Mouse (Mus musculus) C2C12 (cell line): ENCODE results near the gene Cd244a. TPM values are rescaled to one million over a fixed set of nuclear protein-coding genes. Genes with fewer than 3 reads are reported as not detected.

Experiments used
- H3K27me3 ChIP-seq: one replicate; pipeline ENCODE4 v1.6.1; 2011; ENCODE audit not compliant: control insufficient read depth, insufficient read depth, insufficient read length
- H3K36me3 ChIP-seq: one replicate; pipeline ENCODE4 v1.6.1; 2011; ENCODE audit not compliant: control insufficient read depth, insufficient read depth
- H3K4me3 ChIP-seq: one replicate; pipeline ENCODE4 v1.5.1; 2011; ENCODE audit warnings: mild to moderate bottlenecking, control low read depth; ENCODE audit not compliant: poor library complexity, insufficient read depth, severe bottlenecking
- H3K79me2 ChIP-seq: one replicate; pipeline ENCODE4 v1.6.1; 2011; ENCODE audit not compliant: control insufficient read depth, insufficient read depth
- H3K79me3 ChIP-seq: one replicate; pipeline ENCODE4 v1.6.1; 2011; ENCODE audit warnings: low read depth, control low read depth
- H3ac ChIP-seq: one replicate; pipeline ENCODE3; 2011; ENCODE audit warnings: low read depth; ENCODE audit not compliant: control insufficient read depth, insufficient read length
- CEBPB ChIP-seq: IDR thresholded peaks from one replicate; pipeline ENCODE4 v1.6.1; 2011; ENCODE audit warnings: low read depth, mild to moderate bottlenecking, control low read depth, moderate library complexity
- CTCF ChIP-seq: IDR thresholded peaks from one replicate; pipeline ENCODE4 v1.5.1; 2011; ENCODE audit not compliant: control insufficient read depth, insufficient read depth, insufficient read length
- FOSL1 ChIP-seq: IDR thresholded peaks from one replicate; pipeline ENCODE4 v1.8.0; 2011; ENCODE audit warnings: mild to moderate bottlenecking, low read length; ENCODE audit not compliant: poor library complexity, insufficient read depth, severe bottlenecking
- MAX ChIP-seq: IDR thresholded peaks from one replicate; pipeline ENCODE4 v1.6.1; 2011; ENCODE audit warnings: mild to moderate bottlenecking, control low read depth
- MYOD1 ChIP-seq: IDR thresholded peaks from one replicate; pipeline ENCODE4 v1.6.1; 2011; ENCODE audit warnings: low read depth; ENCODE audit not compliant: control insufficient read depth, insufficient read length
- MYOG ChIP-seq: IDR thresholded peaks from one replicate; pipeline ENCODE4 v1.6.1; 2011; ENCODE audit not compliant: control insufficient read depth, insufficient read length; ENCODE audit errors: extremely low read depth
- USF1 ChIP-seq: IDR thresholded peaks from one replicate; pipeline ENCODE4 v1.6.1; 2011; ENCODE audit warnings: low read depth, mild to moderate bottlenecking, control low read depth, moderate library complexity
- microRNA-seq: library from miRNA; unstranded; fragments of <30 nt; microRNA quantifications from one replicate; pipeline ENCODE4, GENCODE M21; 2019; ENCODE audit warnings: borderline microRNAs expressed
- polyA plus RNA-seq: library from polyadenylated mRNA; unstranded; fragments of >200 nt; fragmentation: generic; extraction: Trizol; gene quantifications from one replicate; pipeline ENCODE4 v1.2.1, GENCODE M21; 2012; ENCODE audit warnings: missing spikeins

The Cd244a gene
- polyA plus RNA-seq, 1 experiment = not detected

GRCm38 (mm10) chr1:171658561-171658991 is 99.6 kb downstream of the Cd244a start:
- no peaks in the 10 kb centered on the region for H3K36me3 ChIP-seq
- H3K27me3 ChIP-seq = no peaks in the 10 kb centered on the region
- H3K79me3 ChIP-seq = no peaks in the 10 kb centered on the region
- TF ChIP-seq MAX = no peak
- no peak for TF ChIP-seq FOSL1
- no peak for TF ChIP-seq CTCF
- no peak for TF ChIP-seq CEBPB
- no peak for TF ChIP-seq USF1
- TF ChIP-seq MYOD1 = no peak
- no peak for TF ChIP-seq MYOG
- H3K4me3 ChIP-seq = no peak overlapping the region
- H3K79me2 ChIP-seq = no peaks in the 10 kb centered on the region
- H3ac ChIP-seq = no peak overlapping the region

Small RNA genes lying within 50 kb of the gene (microRNA-seq; reads per million reads assigned to microRNA genes)
- gene Mir7683 = not detected

Other genes with a start within 250 kb of the Cd244a start
- gene Dedd, start 230.0 kb upstream of the Cd244a start, polyA plus RNA-seq = 44.8 TPM
- gene Nit1, start 213.5 kb upstream of the Cd244a start, polyA plus RNA-seq = 19.5 TPM
- gene Pfdn2, start 213.5 kb upstream of the Cd244a start, polyA plus RNA-seq = 90.9 TPM
- 0.05 TPM for gene Klhdc9, start 198.4 kb upstream of the Cd244a start, polyA plus RNA-seq
- 0.06 TPM for gene Nectin4, start 189.1 kb upstream of the Cd244a start, polyA plus RNA-seq
- gene Arhgap30, start 170.2 kb upstream of the Cd244a start, polyA plus RNA-seq = 0.05 TPM
- 70.1 TPM for gene Usf1, start 147.9 kb upstream of the Cd244a start, polyA plus RNA-seq
- 0.66 TPM for gene Tstd1, start 140.3 kb upstream of the Cd244a start, polyA plus RNA-seq
- 3.6 TPM for gene F11r, start 121.7 kb upstream of the Cd244a start, polyA plus RNA-seq
- gene Alyref2, start 55.7 kb upstream of the Cd244a start, polyA plus RNA-seq = 3.6 TPM
- gene Itln1, start 23.9 kb upstream of the Cd244a start, polyA plus RNA-seq = not detected
- gene Ly9, start 48.2 kb downstream of the Cd244a start, polyA plus RNA-seq = not detected
- gene Slamf7, start 93.8 kb downstream of the Cd244a start, polyA plus RNA-seq = not detected
- gene Cd48, start 122.8 kb downstream of the Cd244a start, polyA plus RNA-seq = not detected
- not detected for gene Slamf1, start 207.9 kb downstream of the Cd244a start, polyA plus RNA-seq